Mouse (Mus musculus) limb, embryonic 15.5 days (tissue): ENCODE data around the gene Mef2d. TPM values are rescaled to one million over a fixed set of nuclear protein-coding genes. Genes with fewer than 3 reads are reported as not detected.

Source experiments
- ATAC-seq: fragments of 200-750 bp; cut with Nextera tagmentation; 2 replicates; pipeline ENCODE4 v1.8.0; 2017; ENCODE audit warnings: low read depth, moderate TSS enrichment; ENCODE audit not compliant: insufficient number of reproducible peaks, low FRiP score, low TSS enrichment
- H3K27ac ChIP-seq: fragments of 300-500 bp; sonication (generic); 2 replicates; pipeline ENCODE4 v1.5.1; 2015; ENCODE audit warnings: moderate library complexity, mild to moderate bottlenecking, inconsistent platforms
- H3K27me3 ChIP-seq: fragments of 300-500 bp; sonication (generic); 2 replicates; pipeline ENCODE4 v1.6.1; 2015; ENCODE audit warnings: inconsistent platforms
- H3K36me3 ChIP-seq: fragments of 300-500 bp; sonication (generic); 2 replicates; pipeline ENCODE4 v1.6.1; 2015; ENCODE audit warnings: inconsistent platforms
- H3K4me1 ChIP-seq: fragments of 300-500 bp; sonication (generic); 2 replicates; pipeline ENCODE4 v1.6.1; 2015; ENCODE audit warnings: inconsistent platforms
- H3K4me2 ChIP-seq: fragments of 300-500 bp; sonication (generic); 2 replicates; pipeline ENCODE4 v1.6.1; 2015; ENCODE audit warnings: mild to moderate bottlenecking, inconsistent platforms
- H3K4me3 ChIP-seq: fragments of 300-500 bp; sonication (generic); 2 replicates; pipeline ENCODE4 v1.5.1; 2015; ENCODE audit warnings: mild to moderate bottlenecking, inconsistent platforms
- H3K9ac ChIP-seq: fragments of 300-500 bp; sonication (generic); 2 replicates; pipeline ENCODE4 v1.6.1; 2015; ENCODE audit warnings: inconsistent platforms
- H3K9me3 ChIP-seq: fragments of 300-500 bp; sonication (generic); 2 replicates; pipeline ENCODE4 v1.6.1; 2016; ENCODE audit warnings: inconsistent platforms
- WGBS: fragments of 180-500 bp; shearing (Covaris S2); methylation state at CpG from one replicate; pipeline ENCODE4 v1.1.7; 2015; 5-methylcytosine and 5-hydroxymethylcytosine counted together
- polyA plus RNA-seq: library from polyadenylated mRNA; unstranded; fragments of >200 nt; fragmentation: Nextera tagmentation; extraction: Ambion mirVana; gene quantifications from 2 replicates; pipeline ENCODE4 v1.2.1, GENCODE M21; 2015

Gene Mef2d
- polyA plus RNA-seq, 1 experiment from 2014 or later = 23.3 TPM

- no peak for ATAC-seq
- no peaks in the 10 kb centered on the region for H3K9me3 ChIP-seq
- WGBS = 72% methylated on average over 4 of the region's 4 CpGs
Measured at GRCm38 (mm10) chr3:88125195-88125594, 17.0 kb upstream of the Mef2d start.

GRCm38 (mm10) chr3:88126181-88126580 lies 16.0 kb upstream of the Mef2d start:
- Histone ChIP-seq H3K4me3 (no peak overlapping the region), H3K9me3 (no peaks in the 10 kb centered on the region), H3K4me2 (no peak overlapping the region), H3K4me1 (no peaks in the 10 kb centered on the region), H3K27ac (no peak overlapping the region), H3K27me3 (no peaks in the 10 kb centered on the region), H3K36me3 (no peaks in the 10 kb centered on the region), H3K9ac (no peak overlapping the region)
- ATAC-seq = no peak
- WGBS = 86% methylated on average over 7 of the region's 7 CpGs

More at GRCm38 (mm10) chr3:88125195-88125594, 17.0 kb upstream of the Mef2d start:
- Histone ChIP-seq H3K27me3 (no peaks in the 10 kb centered on the region), H3K36me3 (peaks cover 8% of the 10 kb centered on the region; the same call in 1 of the 2 replicates), H3K4me2 (no peak overlapping the region), H3K9ac (no peak overlapping the region), H3K4me1 (no peaks in the 10 kb centered on the region), H3K27ac (no peak overlapping the region), H3K4me3 (no peak overlapping the region)

DNA sequence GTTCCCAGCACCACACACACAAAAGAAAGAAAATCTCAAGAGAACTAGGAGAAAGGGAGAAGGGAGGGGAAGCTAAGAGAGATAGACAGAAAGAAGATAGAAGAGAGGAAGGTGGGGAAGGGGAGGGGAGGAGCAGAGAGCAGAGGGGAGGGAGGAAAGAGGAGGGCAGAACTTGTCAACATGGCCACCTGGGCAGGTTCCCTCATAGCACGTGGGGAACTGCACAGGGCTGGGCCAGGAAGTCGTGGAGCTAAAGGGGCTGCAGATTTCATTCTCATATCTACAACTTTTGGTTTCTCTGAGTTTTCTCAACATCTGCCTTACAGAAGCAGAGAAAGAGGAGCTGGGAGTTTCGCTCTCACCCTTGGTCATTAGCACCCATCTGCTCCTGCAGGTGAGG lies 14.5 kb upstream of the Mef2d start:
- no peaks in the 10 kb centered on the region for H3K36me3 ChIP-seq
- H3K4me3 ChIP-seq = no peak overlapping the region
- no peaks in the 10 kb centered on the region for H3K9me3 ChIP-seq
- ATAC-seq = no peak
- 72% methylated on average over 3 of the region's 3 CpGs for WGBS
- H3K27ac ChIP-seq = no peak overlapping the region
- H3K9ac ChIP-seq = no peak overlapping the region
- no peak overlapping the region for H3K4me2 ChIP-seq
- no peaks in the 10 kb centered on the region for H3K27me3 ChIP-seq
- no peaks in the 10 kb centered on the region for H3K4me1 ChIP-seq

GRCm38 (mm10) chr3:88128056-88128455 lies 14.1 kb upstream of the Mef2d start:
- Histone ChIP-seq H3K4me1 (no peaks in the 10 kb centered on the region), H3K4me3 (no peak overlapping the region), H3K27me3 (no peaks in the 10 kb centered on the region), H3K9me3 (no peaks in the 10 kb centered on the region), H3K9ac (no peak overlapping the region), H3K36me3 (no peaks in the 10 kb centered on the region), H3K27ac (no peak overlapping the region), H3K4me2 (no peak overlapping the region)
- no peak for ATAC-seq
- 83% methylated on average over 5 of the region's 5 CpGs for WGBS

DNA sequence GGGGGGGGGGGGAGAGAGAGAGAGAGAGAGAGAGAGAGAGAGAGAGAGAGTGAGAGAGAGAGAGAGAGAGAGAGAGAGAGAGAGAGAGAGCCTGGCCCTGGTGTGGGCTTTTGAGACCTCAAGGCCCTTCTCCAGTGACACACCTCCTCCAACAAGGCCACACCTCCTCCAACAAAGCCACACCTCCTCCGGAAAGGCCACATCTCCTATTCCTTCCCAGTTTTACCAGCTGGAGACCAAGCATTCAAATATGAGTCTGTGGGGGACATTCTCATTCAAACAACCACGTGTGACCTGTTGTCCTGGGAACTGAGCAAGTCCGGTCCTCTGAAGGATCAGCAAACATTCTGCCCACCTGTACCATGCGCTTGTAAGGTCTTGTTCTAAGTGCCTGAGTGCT lies 13.2 kb upstream of the Mef2d start:
- Histone ChIP-seq H3K4me2 (no peak overlapping the region), H3K9ac (no peak overlapping the region), H3K4me3 (no peak overlapping the region), H3K27ac (no peak overlapping the region), H3K4me1 (peaks cover 5% of the 10 kb centered on the region; the same call in 1 of the 2 replicates), H3K27me3 (no peaks in the 10 kb centered on the region), H3K36me3 (no peaks in the 10 kb centered on the region), H3K9me3 (no peaks in the 10 kb centered on the region)
- WGBS = 57% methylated on average over 4 of the region's 4 CpGs
- no peak for ATAC-seq

DNA sequence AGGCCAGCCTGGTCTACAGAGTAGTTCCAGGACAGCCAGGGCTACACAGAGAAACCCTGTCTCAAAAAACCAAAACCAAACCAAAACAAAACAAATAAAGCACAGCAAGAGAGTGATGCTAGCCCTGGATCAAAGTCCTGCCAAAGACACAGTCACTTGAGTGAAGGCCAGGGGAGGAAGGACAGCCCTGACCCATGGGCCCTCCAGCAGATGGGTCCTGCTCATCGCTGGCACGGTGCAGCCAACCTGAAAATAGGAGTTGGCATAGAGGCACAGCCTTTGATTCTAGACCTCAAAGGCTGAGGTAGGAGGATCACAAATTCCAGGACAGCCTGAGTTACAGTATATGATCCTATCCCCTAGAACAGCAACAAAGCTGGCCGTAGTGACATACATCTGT lies 11.1 kb upstream of the Mef2d start:
- Histone ChIP-seq H3K36me3 (no peaks in the 10 kb centered on the region), H3K4me2 (no peak overlapping the region), H3K9ac (no peak overlapping the region), H3K9me3 (no peaks in the 10 kb centered on the region), H3K27me3 (no peaks in the 10 kb centered on the region), H3K4me1 (peaks cover 5% of the 10 kb centered on the region; the same call in 1 of the 2 replicates), H3K27ac (no peak overlapping the region), H3K4me3 (no peak overlapping the region)
- no peak for ATAC-seq
- 89% methylated on average over 3 of the region's 3 CpGs for WGBS

DNA sequence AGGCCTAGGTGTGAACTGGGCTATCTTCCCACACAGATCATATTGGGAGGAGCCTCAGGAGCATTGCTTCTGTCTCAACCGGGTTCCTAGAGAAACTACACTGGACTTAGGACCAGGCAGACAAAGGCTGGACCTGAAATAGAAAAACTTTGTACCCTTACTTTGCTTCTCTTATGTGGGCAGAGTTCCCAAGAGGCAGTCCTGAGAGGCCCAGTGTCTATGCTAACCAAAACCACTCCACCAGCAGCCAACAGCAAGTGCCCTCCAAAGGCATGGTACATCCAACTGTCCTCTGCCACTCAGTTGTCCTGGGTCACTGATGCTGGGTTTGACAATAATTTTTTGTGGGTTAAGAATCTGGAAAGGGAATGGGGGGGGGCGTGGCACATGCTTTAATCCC lies 9.7 kb upstream of the Mef2d start:
- no peak overlapping the region for H3K4me2 ChIP-seq
- 46% methylated on average over 2 of the region's 2 CpGs for WGBS

DNA sequence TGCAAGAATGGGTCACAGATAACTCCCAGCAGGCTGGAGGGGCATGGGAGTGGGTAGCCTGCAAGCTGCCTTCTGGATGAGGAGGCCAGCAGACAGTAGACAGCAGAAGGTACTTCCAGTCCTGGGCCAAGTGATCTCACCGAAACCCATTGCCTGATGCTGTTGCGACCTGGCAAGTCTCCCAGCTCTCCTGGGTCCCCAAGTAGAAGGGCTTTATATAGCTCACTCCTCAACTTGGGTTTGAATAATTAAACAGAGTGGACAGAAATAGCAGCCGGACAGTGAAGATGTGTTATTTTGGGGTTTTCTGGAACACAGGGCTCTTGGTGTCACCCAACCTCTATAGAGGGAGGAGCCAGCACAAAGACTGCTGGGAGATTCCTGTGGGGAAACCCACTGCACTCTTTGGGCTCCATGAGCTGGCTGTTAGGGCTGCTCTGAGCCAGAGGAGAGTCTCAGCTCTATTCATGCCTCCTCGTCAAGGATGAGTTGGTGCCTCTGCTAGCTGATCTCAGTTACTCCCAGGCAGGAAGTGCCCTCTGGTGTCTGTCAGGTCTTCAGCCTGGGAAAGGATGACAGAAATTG lies 8.9 kb upstream of the Mef2d start:
- H3K36me3 ChIP-seq = no peaks in the 10 kb centered on the region
- 55% methylated on average over 4 of the region's 4 CpGs for WGBS
- H3K4me2 ChIP-seq = no peak overlapping the region
- ATAC-seq = 0 out of 2 replicates have a peak, but pooled peaks have one; percentile 40
- no peak overlapping the region for H3K4me3 ChIP-seq
- H3K9me3 ChIP-seq = no peaks in the 10 kb centered on the region
- no peaks in the 10 kb centered on the region for H3K27me3 ChIP-seq
- H3K4me1 ChIP-seq = peaks cover 12% of the 10 kb centered on the region
- peak overlapping the region; percentile 47 for H3K27ac ChIP-seq
- no peak overlapping the region for H3K9ac ChIP-seq

More for the DNA sequence above, 9.7 kb upstream of the Mef2d start:
- Histone ChIP-seq H3K9me3 (no peaks in the 10 kb centered on the region), H3K27me3 (no peaks in the 10 kb centered on the region), H3K4me3 (no peak overlapping the region), H3K4me1 (peaks cover 8% of the 10 kb centered on the region), H3K27ac (no peak overlapping the region), H3K9ac (no peak overlapping the region), H3K36me3 (no peaks in the 10 kb centered on the region)
- no peak for ATAC-seq

DNA sequence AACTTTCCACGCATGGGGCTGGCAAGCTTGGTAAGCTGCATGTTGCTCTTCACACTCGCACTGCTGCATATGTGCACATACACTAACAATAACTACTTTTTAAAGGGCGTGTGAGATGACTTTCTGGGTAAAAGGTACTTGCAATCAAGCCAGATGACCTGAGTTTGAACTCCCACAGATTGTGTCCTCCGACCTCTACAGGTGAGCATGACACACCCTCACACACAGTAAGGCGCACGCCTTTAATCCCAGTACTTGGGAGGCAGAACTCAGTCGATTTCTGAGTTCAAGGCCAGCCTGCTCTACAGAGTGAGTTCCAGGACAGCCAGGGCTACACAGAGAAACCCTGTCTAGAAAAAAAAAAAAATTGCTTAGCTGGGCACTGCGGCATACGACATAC lies 5.8 kb upstream of the Mef2d start:
- no peak overlapping the region for H3K4me2 ChIP-seq
- no peaks in the 10 kb centered on the region for H3K27me3 ChIP-seq
- no peaks in the 10 kb centered on the region for H3K9me3 ChIP-seq
- peaks cover 40% of the 10 kb centered on the region for H3K4me1 ChIP-seq
- WGBS = 76% methylated on average over 9 of the region's 9 CpGs
- no peaks in the 10 kb centered on the region for H3K36me3 ChIP-seq
- no peak overlapping the region for H3K27ac ChIP-seq
- no peak overlapping the region for H3K9ac ChIP-seq
- no peak overlapping the region for H3K4me3 ChIP-seq
- ATAC-seq = no peak

DNA sequence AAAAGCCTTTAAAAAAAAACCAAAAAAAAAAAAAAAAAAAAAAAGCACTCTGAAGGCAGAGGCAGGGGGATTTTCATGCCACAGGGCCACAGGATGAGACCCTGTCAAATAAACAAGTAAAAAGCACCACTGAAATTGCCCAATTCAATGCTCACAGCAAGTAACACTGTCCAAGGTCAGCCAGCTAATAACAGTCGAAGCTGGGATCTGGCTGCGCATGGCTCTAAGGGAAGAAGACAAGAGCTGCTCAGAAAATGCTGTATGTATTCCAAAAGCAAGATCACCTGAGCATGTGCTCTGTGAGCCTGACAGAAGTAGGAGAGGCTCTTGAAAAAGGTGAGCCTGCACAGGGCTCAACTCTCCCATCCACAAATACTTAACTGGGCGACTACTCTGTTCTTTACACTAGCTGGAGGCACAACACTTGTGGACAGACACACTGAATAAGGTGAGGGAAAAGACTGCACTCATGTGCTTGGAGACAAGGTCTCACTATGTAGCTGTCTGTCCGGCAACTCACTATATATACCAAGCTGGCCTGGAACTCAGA lies 5.2 kb upstream of the Mef2d start:
- Histone ChIP-seq H3K9me3 (no peaks in the 10 kb centered on the region), H3K4me2 (peak overlapping the region; percentile 92; the same call in 1 of the 2 replicates), H3K9ac (no peak overlapping the region), H3K27me3 (no peaks in the 10 kb centered on the region), H3K4me1 (peaks cover 45% of the 10 kb centered on the region), H3K27ac (peak overlapping the region; percentile 100), H3K36me3 (no peaks in the 10 kb centered on the region), H3K4me3 (no peak overlapping the region)
- WGBS = 79% methylated on average over 4 of the region's 4 CpGs
- no peak for ATAC-seq

GRCm38 (mm10) chr3:88137821-88138220 lies 4.4 kb upstream of the Mef2d start:
- 6% methylated on average over 3 of the region's 3 CpGs for WGBS
- H3K9me3 ChIP-seq = no peaks in the 10 kb centered on the region

DNA sequence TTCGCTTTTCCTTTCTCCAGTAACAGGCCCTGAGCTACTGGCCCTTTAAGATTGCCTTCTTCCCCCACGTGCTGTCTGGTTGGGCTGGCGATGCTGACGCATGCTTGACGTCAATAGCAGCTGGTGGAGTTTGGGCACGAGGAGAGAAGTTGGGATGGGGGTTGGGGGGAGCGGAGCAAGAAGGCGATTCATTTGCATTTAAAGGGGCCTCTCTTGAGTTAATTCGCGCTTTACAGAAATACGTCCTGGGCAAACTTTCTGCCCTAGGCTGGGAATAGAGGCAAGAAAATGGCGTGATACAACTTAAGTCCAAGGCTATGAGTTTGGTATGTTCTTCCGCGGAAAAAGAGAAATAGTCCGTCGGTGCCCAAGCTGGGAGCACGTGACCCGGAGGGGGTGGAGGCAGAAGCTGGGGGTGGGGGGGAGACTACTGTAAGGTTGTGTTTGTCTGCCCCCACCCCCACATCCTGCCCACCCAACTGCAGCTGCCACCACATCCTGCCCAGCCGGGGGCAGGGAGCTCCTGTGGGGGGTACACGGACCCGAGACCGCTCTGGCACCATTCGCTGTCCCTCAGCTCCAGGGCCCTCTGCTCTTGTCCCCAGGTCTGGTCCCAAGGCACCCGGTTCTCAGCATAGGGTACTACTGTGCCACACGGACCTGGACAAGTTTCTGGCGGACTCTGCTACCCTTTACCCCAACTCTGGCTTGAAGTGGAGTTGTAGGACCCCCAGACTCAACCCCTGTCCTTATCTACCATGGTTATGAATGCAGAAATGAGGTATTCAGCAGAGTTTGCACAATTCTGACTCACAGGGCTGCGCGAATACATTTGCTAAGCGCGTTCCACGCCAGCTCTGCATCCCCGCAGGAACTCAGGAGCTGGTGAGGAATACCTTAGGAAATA lies 3.6 kb upstream of the Mef2d start:
- peaks cover 48% of the 10 kb centered on the region for H3K4me1 ChIP-seq
- peak overlapping the region; percentile 58 for H3K4me3 ChIP-seq
- H3K36me3 ChIP-seq = no peaks in the 10 kb centered on the region
- peak overlapping the region; percentile 100 for H3K27ac ChIP-seq
- H3K27me3 ChIP-seq = no peaks in the 10 kb centered on the region
- H3K4me2 ChIP-seq = peak overlapping the region; percentile 92
- no peaks in the 10 kb centered on the region for H3K9me3 ChIP-seq
- under 1% methylated on average over 32 of the region's 32 CpGs for WGBS
- peak; percentile 77 for ATAC-seq
- H3K9ac ChIP-seq = peak overlapping the region; percentile 66

More at GRCm38 (mm10) chr3:88137821-88138220, 4.4 kb upstream of the Mef2d start:
- ATAC-seq = no peak
- peaks cover 45% of the 10 kb centered on the region for H3K4me1 ChIP-seq
- peak overlapping the region; percentile 100 for H3K27ac ChIP-seq
- peak overlapping the region; percentile 92 for H3K4me2 ChIP-seq
- no peaks in the 10 kb centered on the region for H3K36me3 ChIP-seq
- peak overlapping the region; percentile 39 for H3K9ac ChIP-seq
- no peaks in the 10 kb centered on the region for H3K27me3 ChIP-seq
- H3K4me3 ChIP-seq = peak overlapping the region; percentile 58
